Mouse (Mus musculus): ENCODE results near the gene Cx3cr1. TPM values are rescaled to one million over a fixed set of nuclear protein-coding genes. Genes with fewer than 3 reads are reported as not detected.

Gene Cx3cr1
- polyA plus RNA-seq, 1 experiment from 2014 or later = 6.1 TPM

DNA sequence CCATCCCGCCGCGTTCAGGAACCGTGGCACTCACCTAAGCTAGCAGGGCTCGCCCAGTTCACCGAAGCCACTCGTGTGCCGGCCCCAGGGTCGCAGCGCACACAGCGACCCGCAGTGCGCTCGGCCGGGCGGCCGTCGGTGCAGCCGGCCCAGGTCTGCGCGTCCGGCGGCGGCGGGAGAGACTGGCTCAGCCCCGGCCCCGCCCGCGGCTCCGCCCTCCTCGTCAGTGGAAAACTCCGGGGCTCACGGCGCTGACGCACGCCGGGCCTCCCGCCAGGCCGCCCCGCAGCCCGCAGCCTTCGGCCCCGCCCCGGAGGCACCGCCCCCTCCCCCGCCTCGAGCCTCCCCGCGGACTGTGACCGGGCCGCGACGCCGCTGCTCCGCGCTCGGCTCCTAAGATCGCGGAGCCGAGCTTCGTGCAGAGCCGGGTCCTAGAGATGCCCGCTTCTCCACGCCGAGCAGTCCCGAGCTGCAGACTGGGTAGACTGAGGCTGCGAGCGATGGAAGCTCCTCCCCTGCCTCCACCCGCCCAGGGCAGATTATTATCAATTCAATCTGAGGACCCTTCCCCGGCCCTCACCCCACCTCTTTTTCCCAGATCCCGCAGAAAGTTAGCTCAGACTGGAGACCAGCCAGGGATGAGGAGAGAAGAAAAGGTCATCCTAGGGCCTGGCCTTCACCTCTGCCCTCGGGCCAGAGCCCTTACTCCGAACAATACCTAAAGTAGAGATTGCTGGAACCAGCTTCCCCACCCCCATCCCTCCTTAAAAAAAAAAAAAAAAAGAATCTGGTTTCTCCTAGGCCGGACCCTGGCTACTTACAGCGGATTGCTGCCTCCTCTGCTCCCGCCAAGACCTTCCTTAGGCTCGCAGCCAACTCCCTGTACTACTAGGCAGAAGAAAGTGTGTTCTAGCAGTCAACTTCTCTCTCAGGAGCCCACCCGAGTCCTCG is 85.8 kb downstream of the Cx3cr1 start:
- peak; percentile 90 for DNase-seq (ENCODE audit: low spot score)
- WGBS = under 1% methylated on average over 79 of the region's 79 CpGs
- H3K27ac ChIP-seq (replicated peaks) = peak overlapping the region; percentile 93
- no peaks in the 10 kb centered on the region for H3K36me3 ChIP-seq (replicated peaks)
- peak overlapping the region; percentile 78 for H3K4me3 ChIP-seq
- peaks cover 76% of the 10 kb centered on the region for H3K4me1 ChIP-seq
- no peaks in the 10 kb centered on the region for H3K27me3 ChIP-seq (replicated peaks; ENCODE audit: low read depth, poor library complexity, severe bottlenecking)
- no peaks in the 10 kb centered on the region for H3K9me3 ChIP-seq

DNA sequence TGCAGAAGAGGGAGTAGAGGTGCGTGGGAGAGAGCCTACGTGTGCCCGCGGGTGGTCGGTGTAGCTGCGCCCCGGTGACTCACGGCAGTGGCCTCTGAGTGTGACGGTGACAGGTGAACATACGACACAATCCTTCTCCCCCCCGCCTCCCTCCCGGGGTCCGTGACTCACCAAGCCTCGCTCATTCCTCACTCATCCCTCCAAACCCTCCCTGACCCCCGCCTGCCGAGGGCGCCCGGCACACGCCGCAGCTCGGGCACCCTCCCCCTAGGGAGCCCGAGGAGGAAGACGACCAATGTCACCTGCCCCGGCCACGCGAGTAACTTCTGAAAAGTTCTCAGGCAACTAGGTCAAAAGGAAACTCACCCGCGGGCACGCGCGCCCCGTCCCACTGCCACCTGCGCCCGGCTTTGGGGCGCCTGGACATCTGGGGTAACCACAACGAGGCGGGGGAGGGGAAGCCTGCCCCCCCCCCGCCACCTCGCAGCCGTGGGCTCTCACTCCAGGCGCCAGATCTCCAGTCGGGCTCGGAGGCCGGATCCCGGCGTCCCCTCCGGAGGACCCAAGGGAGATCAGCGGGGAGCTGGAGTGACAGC is 86.6 kb downstream of the Cx3cr1 start:
- peak overlapping the region; percentile 93 for H3K27ac ChIP-seq (replicated peaks)
- under 1% methylated on average over 48 of the region's 48 CpGs for WGBS
- peaks cover 84% of the 10 kb centered on the region for H3K4me1 ChIP-seq

DNA sequence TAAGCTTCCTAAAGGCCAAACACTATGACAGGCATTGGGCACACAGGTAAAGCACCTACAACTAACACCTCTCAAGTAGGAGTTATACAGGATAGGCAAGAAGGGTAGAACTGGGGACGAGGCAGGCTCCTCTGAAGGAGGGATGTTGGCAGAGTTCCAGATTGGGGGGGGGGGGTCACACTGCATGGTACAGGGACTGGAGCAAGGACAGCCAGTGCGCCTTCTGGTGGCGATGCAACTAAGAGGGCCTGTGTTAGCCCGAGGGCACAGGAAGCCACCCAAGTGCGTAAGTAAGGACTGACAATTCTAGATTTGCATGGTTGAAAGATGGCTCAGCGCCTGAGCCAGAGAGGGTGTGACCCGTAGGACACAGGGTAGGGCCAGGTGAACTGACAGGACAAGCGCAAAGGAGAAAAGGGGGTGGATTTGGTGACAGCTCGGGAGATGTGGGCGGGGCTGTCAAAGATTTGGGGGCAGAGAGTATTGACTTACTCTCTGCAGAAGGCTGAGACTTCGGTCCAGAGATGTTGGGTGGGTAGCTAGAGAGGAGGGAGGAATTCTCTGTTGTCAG is 87.4 kb downstream of the Cx3cr1 start:
- Histone ChIP-seq H3K4me3 (peak overlapping the region; percentile 78), H3K36me3 (replicated peaks) (no peaks in the 10 kb centered on the region), H3K9me3 (no peaks in the 10 kb centered on the region), H3K27ac (replicated peaks) (peak overlapping the region; percentile 93), H3K27me3 (replicated peaks; ENCODE audit: low read depth, poor library complexity, severe bottlenecking) (no peaks in the 10 kb centered on the region), H3K4me1 (peaks cover 92% of the 10 kb centered on the region)
- WGBS = 1% methylated on average over 11 of the region's 11 CpGs
- peak; percentile 71 for DNase-seq (ENCODE audit: low spot score)

More for the DNA sequence above, 86.6 kb downstream of the Cx3cr1 start:
- H3K4me3 ChIP-seq = peak overlapping the region; percentile 78
- no peaks in the 10 kb centered on the region for H3K36me3 ChIP-seq (replicated peaks)
- DNase-seq (ENCODE audit: low spot score) = peak; percentile 47
- H3K27me3 ChIP-seq (replicated peaks; ENCODE audit: low read depth, poor library complexity, severe bottlenecking) = no peaks in the 10 kb centered on the region
- H3K9me3 ChIP-seq = no peaks in the 10 kb centered on the region

DNA sequence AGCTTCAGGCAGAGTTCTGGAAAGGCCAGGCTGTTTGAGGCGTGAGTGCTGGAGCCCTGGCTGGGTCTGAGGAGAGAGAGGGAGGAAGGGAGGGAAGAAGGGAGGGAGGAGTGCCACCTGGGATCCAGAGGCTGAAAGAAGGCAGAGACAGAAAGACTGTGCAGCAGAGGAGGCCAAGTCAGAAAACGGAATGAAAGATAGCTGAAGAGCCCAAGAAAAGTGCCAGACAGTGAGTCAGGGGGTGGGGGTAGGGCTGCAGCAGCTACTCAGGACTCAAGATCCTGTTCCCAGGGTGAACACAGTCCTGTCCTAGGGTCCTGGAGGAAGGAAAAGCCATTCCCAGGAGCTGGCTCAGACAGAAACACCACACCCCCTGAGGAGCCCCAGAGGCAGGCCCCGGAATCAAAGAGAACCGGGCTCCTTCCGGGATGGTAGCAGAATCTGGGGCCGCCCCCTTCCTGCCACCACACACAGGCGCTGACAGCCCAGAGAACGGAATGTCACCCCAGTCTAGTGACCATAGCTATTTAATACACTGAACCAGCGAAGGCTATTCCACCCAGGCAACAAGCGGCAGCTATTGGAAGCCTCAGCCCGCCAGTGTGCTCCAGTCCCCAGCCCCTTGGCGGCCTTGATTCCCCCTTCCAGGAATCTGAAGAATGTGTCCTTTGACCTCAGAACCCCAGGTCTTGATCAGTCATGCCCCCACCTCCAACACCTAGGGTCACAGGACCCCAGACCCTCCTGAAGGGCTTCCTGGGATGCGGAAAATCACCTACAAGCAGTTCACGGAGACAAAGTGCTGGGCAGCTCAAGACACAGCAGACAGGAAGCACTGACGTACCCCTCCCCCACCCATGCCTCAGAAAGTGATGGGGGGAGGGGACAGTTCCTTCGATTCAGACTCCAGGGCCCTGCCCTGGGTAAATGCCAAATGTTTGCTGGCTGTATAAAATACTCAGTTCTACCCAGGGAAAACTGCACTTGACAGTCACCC is 88.2 kb downstream of the Cx3cr1 start:
- Histone ChIP-seq H3K9me3 (no peaks in the 10 kb centered on the region), H3K36me3 (replicated peaks) (0 out of 2 replicates have a peak, but pooled peaks cover 5% of the 10 kb centered on the region), H3K27me3 (replicated peaks; ENCODE audit: low read depth, poor library complexity, severe bottlenecking) (no peaks in the 10 kb centered on the region), H3K27ac (replicated peaks) (peak overlapping the region; percentile 93), H3K4me3 (peak overlapping the region; percentile 78), H3K4me1 (peaks cover 94% of the 10 kb centered on the region)
- under 1% methylated on average over 16 of the region's 16 CpGs for WGBS
- DNase-seq (ENCODE audit: low spot score) = peak; percentile 84

DNA sequence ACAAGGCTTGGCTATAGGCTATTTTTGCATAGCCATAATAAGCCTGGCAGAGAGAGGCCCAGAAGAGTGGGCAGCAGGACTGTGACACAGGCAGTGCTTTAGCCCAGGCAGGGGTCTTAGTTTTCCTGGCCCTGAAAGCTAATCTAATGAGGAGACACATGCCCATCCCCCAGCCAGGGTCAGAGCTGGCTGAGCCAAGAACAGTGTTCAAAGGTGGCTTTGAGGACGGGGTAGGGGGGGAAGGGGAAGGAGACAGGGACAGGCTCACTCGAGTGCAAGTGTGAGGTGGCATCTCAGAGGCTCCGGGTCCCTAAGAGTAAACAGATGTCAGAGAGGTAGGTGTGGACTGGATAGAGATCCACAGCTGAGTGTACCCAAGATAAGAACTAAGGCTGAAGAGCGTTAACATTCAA is 88.9 kb downstream of the Cx3cr1 start:
- H3K4me1 ChIP-seq = peaks cover 89% of the 10 kb centered on the region
- peak; percentile 58 for DNase-seq (ENCODE audit: low spot score)
- H3K27ac ChIP-seq (replicated peaks) = peak overlapping the region; percentile 93
- H3K27me3 ChIP-seq (replicated peaks; ENCODE audit: low read depth, poor library complexity, severe bottlenecking) = no peaks in the 10 kb centered on the region
- H3K36me3 ChIP-seq (replicated peaks) = peaks cover 6% of the 10 kb centered on the region; the same call in 1 of the 2 replicates
- H3K4me3 ChIP-seq = peak overlapping the region; percentile 78
- no peaks in the 10 kb centered on the region for H3K9me3 ChIP-seq
- WGBS = 5% methylated on average over 4 of the region's 4 CpGs

DNA sequence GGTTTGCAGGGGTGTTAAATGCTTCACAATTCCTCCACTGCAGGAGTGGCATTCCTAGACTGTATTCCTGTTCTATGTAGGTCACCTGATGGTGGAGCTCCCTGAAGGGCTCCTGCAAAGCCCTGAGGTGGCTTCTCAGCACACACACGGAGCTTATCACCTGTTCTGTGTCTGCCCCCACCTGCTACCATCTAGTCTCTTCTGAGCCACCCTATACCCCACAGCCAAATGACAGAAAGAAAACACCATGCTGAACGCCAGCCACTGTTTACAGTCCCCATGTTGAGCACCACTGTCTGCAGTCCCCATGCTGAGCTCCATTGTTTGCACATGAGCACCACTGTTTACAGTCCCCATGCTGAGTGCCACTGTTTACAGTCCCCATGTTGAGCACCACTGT is 89.9 kb downstream of the Cx3cr1 start:
- Histone ChIP-seq H3K27ac (replicated peaks) (peak overlapping the region; percentile 48; the same call in 1 of the 2 replicates), H3K4me3 (0 out of 2 replicates have a peak overlapping the region, but pooled peaks have one; percentile 11), H3K9me3 (no peaks in the 10 kb centered on the region), H3K4me1 (peaks cover 84% of the 10 kb centered on the region), H3K36me3 (replicated peaks) (peaks cover 13% of the 10 kb centered on the region), H3K27me3 (replicated peaks; ENCODE audit: low read depth, poor library complexity, severe bottlenecking) (no peaks in the 10 kb centered on the region)
- DNase-seq (ENCODE audit: low spot score) = no peak
- 48% methylated on average over 2 of the region's 2 CpGs for WGBS

DNA sequence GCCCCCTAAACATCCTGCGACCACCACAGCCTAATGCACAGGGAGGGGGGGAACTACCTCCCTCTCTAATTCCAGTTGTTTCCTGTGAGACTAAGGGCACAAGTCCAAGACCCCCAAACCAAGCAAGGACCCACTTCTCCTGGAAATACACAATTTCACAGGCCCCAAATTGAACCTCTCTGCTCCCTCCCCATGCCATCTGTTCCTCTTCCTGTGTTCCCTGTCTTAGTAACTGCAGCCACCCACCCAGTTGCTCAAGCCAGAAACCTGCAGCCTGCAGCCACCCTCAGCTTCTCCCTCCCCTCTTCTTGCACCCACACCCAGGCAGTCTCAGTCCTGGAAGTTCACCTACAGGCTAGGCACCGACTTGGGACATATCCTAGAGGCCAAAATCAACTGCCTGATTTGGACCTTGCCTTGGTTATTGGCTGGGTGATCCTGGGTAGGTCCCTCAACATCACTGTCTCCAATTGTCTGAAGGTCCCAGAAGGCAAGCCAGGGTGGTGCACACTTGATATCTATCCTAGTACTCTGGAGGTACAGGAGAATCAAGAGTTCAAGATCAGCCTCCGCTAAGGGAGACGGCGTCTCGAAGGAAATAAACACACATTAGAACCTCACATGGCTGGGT is 90.8 kb downstream of the Cx3cr1 start:
- no peaks in the 10 kb centered on the region for H3K9me3 ChIP-seq
- no peaks in the 10 kb centered on the region for H3K27me3 ChIP-seq (replicated peaks; ENCODE audit: low read depth, poor library complexity, severe bottlenecking)
- peak overlapping the region; percentile 63; the same call in 1 of the 2 replicates for H3K27ac ChIP-seq (replicated peaks)
- peaks cover 76% of the 10 kb centered on the region for H3K4me1 ChIP-seq
- WGBS = 84% methylated on average over 6 of the region's 6 CpGs
- H3K4me3 ChIP-seq = no peak overlapping the region
- peaks cover 21% of the 10 kb centered on the region for H3K36me3 ChIP-seq (replicated peaks)
- DNase-seq (ENCODE audit: low spot score) = no peak

DNA sequence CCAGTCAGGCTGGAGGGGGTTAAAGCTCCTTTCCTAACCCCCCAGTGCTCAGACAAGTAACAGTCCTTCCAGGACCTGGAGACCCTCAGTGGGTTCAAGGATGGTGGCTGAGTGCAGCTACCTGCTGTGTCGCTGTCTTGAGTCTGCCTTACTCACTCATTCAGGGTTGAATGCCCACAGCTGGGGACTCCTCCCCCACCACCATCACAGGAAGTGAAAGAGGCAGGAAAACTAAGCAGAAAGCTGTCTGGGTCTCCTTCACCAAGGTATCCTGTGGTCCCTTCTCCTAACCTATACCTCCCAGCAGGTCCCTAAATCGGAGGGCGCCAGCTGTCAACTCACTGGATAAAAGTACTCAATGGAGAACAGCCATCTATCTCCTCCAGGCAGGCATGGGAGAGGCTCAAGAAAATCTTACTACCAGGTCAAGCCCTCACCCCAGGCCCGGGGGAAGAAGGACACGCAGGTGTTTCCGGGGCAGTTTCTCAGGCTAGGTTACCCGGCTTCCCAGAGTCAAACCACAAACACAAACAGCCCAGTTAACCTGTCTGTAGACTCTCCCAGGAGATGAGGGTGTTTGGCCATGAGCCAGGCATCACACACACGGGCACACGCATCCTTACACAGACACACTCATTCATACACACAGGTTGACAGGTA is 91.4 kb downstream of the Cx3cr1 start:
- no peak for DNase-seq (ENCODE audit: low spot score)
- Histone ChIP-seq H3K27ac (replicated peaks) (peak overlapping the region; percentile 63), H3K36me3 (replicated peaks) (peaks cover 28% of the 10 kb centered on the region), H3K4me1 (peaks cover 70% of the 10 kb centered on the region), H3K4me3 (0 out of 2 replicates have a peak overlapping the region, but pooled peaks have one; percentile 11), H3K27me3 (replicated peaks; ENCODE audit: low read depth, poor library complexity, severe bottlenecking) (no peaks in the 10 kb centered on the region), H3K9me3 (no peaks in the 10 kb centered on the region)
- WGBS = 47% methylated on average over 9 of the region's 9 CpGs

DNA sequence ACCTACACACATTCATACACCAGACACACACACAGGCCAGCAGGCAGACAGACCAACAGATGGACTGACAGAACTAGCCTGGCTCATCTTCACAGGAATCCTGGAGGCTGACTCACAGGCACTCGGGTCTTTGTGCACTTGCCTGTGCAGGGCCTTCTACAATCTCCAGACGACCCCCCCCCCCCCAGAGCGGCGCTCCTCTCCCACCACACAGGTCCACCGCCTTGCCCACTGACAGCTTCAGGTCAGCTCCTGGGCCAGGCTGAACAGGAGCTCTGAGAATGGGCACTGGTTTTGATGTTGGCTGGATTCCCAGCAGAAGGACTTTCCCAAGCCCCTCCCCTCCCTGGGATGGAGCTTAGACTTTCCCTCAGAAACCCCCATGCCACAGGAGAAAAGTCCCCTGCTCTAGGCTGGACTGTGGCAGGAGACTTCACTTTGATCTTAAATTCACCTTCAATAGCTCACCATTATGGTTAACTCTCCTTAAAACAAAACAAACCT is 92.1 kb downstream of the Cx3cr1 start:
- Histone ChIP-seq H3K4me1 (peaks cover 63% of the 10 kb centered on the region), H3K4me3 (no peak overlapping the region), H3K36me3 (replicated peaks) (peaks cover 34% of the 10 kb centered on the region), H3K9me3 (no peaks in the 10 kb centered on the region), H3K27me3 (replicated peaks; ENCODE audit: low read depth, poor library complexity, severe bottlenecking) (no peaks in the 10 kb centered on the region), H3K27ac (replicated peaks) (peak overlapping the region; percentile 63)
- WGBS = 64% methylated on average over 5 of the region's 5 CpGs
- DNase-seq (ENCODE audit: low spot score) = no peak

DNA sequence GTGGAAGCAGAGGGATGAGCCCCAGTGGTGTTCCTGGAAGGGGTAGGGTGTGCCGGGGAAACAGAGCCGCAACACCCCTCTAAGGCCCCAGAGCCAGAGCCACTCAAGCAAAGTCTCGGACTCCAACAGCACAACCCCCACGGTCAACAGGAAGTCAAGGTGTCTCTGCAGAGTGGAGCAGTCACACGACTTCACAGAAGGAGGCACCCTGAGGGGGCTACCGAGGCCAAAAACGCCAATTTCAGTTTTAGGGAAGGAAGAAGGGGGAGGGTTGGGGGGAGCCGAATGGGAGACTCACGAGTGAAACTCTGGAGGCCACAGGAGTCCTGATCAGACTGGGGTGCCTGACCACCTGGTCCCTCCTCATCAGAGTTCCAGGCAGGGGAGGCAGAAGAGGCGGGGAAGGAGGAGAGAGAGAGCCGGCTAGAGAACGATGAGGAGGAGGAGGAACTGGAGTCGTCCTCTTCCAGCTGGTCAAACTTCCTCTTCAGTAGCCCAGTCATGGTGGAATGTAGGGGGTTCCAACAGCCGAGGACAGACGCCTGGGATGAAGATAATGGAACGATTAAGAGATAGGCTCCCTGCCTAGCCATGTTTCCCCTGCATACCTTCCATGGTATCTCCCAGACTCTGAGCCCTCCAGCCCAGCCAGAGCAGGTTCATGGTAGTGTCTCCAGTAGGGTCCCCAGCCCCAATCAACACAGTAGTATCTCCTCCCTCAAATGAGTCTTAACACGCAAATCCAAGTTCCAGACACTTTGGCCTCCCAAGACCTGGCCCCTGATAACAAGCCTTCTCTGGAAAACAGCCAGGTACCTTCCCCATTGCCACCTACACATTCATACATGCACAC is 92.7 kb downstream of the Cx3cr1 start:
- peaks cover 56% of the 10 kb centered on the region for H3K4me1 ChIP-seq
- DNase-seq (ENCODE audit: low spot score) = no peak

More for the DNA sequence above, 92.7 kb downstream of the Cx3cr1 start:
- WGBS = 56% methylated on average over 17 of the region's 17 CpGs
- Histone ChIP-seq H3K4me3 (no peak overlapping the region), H3K36me3 (replicated peaks) (peaks cover 41% of the 10 kb centered on the region), H3K27ac (replicated peaks) (peak overlapping the region; percentile 63), H3K27me3 (replicated peaks; ENCODE audit: low read depth, poor library complexity, severe bottlenecking) (no peaks in the 10 kb centered on the region), H3K9me3 (no peaks in the 10 kb centered on the region)

Data from embryonic facial prominence, embryonic 10.5 days (tissue).